Mouse (Mus musculus) heart, adult 18-20 months (tissue): ENCODE data around the gene Acbd3. TPM values are rescaled to one million over a fixed set of nuclear protein-coding genes. Genes with fewer than 3 reads are reported as not detected.

Source experiments
- DNase-seq, 2 experiments: peaks; one replicate each; pipeline ENCODE4 v3.0.0; 2021 to 2022; ENCODE audit warnings: mixed read lengths in 1 of 2
- long read RNA-seq, 2 experiments: library from polyadenylated mRNA; stranded (forward); transcript quantifications; one replicate each; pipeline ENCODE4 v2.0.0; 2021
- total RNA-seq, 2 experiments: library from RNA; stranded (reverse); gene quantifications; 2 replicates each; pipeline ENCODE4 v1.2.3; 2021

Acbd3 gene
- 10 to 100 TPM; 23.3 to 24.8 TPM for total RNA-seq
- long read RNA-seq, experiment 1, transcript Acbd3-201 (8 exons, 3,471 nt) = major isoform, 31 of 33 reads
- long read RNA-seq, experiment 1, partial matches to known transcripts = 2 of 33 reads
- long read RNA-seq, experiment 1, other reads (novel, unspliced or antisense) = 0 of 33 reads
- long read RNA-seq, experiment 2, transcript Acbd3-201 (8 exons, 3,471 nt) = major isoform, 10 of 10 reads
- long read RNA-seq, experiment 2, partial matches to known transcripts = 0 of 10 reads
- long read RNA-seq, experiment 2, other reads (novel, unspliced or antisense) = 0 of 10 reads

DNA sequence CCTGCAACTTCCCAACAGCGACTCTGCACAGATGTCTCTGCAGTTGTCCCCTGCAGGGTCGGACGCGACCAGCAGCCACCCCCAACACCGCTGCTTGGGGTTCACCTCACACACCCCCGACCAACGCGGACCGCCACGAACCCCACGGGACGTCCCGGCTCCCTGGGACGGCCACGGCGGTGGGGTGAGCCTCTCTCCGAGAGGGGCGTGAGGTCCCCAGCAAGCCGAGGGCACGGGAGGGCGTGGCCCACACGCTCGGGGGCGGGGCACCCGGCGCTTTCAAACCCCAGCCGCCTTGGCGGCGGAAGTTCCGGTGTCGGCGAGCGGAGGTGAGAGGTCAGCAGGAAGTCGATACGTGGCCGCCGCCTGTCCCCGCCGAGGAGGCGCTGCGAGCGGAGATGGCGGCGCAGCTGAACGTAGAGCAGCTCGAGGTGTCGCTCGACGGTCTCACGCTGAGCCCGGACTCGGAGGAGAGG is at the start of gene Acbd3:
Gene Acbd3, plus strand, starts transcription at position 340 of the 476 bp plus-strand sequence.
- peak; percentile 92 to 95 for DNase-seq

DNA sequence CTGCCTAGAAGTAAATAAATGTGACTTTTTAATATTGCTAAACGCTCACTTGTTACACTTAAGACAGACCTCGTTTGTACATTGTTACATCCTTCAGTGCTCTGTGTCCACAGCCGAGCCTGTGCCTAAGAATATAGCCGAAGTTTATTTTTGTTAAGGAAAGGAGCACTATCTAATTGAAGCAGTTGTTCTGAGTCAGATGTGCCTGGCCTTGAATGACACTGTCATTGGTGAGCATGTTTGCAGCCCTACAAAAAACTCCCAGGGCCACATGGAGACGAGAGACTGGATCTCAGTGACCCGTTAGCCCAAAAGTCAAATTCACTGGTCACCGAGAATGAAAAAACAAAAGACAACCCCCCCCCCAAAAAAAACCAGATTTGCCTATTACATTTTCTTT is 34.6 kb upstream of the Acbd3 start:
- no peak for DNase-seq

- no peak for DNase-seq
Measured at GRCm38 (mm10) chr1:180696626-180697352, 29.1 kb upstream of the Acbd3 start, which contains the start of gene Mixl1. Gene Mixl1, minus strand, starts transcription at chr1:180697034.

- no peak for DNase-seq
Measured at GRCm38 (mm10) chr1:180698063-180698462, 27.8 kb upstream of the Acbd3 start.

DNA sequence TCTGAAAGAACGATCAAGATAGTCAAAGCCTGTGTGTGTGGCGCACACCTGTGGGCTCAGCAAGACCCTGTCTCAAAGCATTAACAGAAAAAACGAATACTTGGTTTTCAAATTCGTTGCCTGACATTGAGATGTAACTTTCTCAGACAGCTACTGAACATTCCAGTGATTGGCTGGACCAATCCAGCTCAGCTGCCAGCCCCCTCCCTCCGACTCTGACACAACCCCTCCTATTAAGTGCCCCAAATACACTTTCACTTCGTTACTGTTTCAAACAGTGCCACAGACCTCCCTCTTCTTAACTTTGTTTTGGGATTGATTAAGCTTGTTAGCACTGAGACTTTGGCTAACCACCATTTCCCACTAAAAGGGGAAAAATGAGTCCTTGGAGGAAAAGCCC is 22.4 kb upstream of the Acbd3 start:
- DNase-seq = peak in 1 of 2 experiments; percentile 6

- no peak for DNase-seq
Measured at GRCm38 (mm10) chr1:180707368-180707767, 18.5 kb upstream of the Acbd3 start.

GRCm38 (mm10) chr1:180707813-180708212 is 18.0 kb upstream of the Acbd3 start:
- DNase-seq = no peak

- DNase-seq = no peak
Measured at GRCm38 (mm10) chr1:180708935-180709776, 16.7 kb upstream of the Acbd3 start.

- DNase-seq = no peak
Measured at GRCm38 (mm10) chr1:180718756-180719155, 7.1 kb upstream of the Acbd3 start.

DNA sequence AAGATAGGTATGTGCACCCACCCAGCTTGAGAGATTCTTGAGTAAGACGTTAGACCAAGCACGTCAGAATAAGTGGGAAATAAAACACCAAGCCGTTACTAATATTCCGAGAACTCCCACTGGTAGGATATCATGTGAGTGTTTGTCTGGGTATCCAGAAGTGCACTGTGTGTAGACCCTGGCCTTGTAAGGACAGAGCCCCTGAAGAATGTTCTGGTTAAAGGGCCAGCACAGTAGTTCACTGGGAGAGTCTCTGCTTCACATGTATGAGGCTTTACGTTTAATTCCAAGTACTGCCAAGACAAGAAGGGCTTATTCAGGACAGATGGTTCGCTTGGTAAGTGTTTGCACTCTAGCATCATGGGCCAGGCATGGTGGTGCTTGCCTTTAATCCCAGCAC is 6.4 kb upstream of the Acbd3 start:
- no peak for DNase-seq

GRCm38 (mm10) chr1:180719951-180720689 is 5.7 kb upstream of the Acbd3 start:
- DNase-seq = peak; percentile 73 to 94

- DNase-seq = no peak
Measured at GRCm38 (mm10) chr1:180722608-180723007, 3.2 kb upstream of the Acbd3 start.

- DNase-seq = no peak
Measured at GRCm38 (mm10) chr1:180723701-180724238, 2.1 kb upstream of the Acbd3 start.

DNA sequence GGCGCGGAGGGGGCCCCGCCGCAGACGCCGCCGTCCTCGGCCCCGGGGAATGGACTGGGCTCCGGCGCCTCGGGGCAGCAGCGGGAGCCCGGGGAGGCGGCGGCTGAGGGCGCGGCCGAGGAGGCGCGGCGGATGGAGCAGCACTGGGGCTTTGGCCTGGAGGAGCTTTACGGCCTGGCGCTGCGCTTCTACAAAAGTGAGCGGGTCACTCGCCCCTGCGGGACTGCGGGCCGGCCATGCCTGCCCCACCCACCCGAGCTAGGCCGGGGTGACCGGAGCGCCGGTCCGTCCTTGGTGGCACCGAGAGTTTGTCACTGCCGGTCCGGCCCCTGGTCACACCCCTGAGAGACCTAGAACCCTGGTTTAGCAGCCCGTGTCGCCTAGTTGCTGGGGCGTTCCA is 340 bp downstream of the Acbd3 start:
- no peak for DNase-seq

DNA sequence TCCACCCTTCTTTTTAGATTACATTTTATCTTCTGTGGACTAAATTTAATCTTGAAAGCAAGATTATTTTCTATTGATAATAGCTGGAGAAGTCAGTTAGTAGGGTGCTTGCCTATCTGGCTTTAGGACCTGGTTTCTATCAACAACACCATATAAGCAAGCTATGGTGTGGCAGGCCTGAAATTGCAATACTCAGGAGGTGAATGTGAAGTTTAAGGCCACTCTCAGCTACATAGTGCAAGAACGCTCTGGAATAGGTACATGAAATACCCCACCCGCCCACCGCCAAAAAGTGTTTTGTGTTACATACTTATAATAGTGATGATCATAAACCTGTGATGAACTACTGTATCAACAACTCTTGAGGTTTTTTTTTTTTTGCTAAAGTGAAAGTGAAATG is 3.4 kb downstream of the Acbd3 start:
- no peak for DNase-seq

- no peak for DNase-seq
Measured at GRCm38 (mm10) chr1:180747827-180748226, 22.0 kb downstream of the Acbd3 start.

DNA sequence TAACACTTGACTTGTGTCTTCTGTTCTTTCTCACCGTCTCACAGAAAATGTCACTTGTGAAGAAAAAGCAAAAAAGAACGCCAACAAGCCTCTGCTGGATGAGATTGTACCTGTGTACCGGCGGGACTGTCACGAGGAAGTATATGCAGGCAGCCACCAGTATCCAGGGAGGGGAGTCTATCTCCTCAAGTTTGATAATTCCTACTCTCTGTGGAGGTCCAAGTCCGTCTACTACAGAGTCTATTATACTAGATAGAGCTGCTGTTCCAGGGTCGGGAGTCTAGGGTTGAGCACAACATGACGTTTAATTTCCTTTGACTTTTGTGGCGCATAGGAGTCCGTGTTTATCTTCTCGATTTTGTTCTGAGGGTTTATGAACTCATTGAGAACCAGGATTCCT is 26.3 kb downstream of the Acbd3 start:
- DNase-seq = no peak

GRCm38 (mm10) chr1:180754376-180754775 is 28.5 kb downstream of the Acbd3 start:
- DNase-seq = no peak

DNA sequence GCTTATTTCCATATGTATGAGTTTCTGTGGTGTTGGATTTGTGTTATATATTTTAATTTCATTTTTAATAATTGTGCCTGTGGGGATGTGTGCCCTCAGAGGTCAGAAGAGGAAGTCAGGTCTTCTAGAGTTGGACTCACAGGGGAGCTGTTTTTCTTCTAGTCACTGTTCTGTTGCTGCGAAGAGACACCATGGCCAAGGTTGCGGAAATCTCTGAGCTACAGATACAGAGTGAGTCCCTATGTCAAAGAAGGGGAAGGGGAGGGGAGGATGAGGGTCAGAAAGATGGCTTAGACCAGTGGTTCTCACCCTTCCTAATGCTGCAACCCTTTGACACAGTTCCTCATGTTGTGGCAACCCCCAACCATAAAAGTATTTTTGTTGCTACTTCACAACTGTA is 30.9 kb downstream of the Acbd3 start:
- DNase-seq = no peak

GRCm38 (mm10) chr1:180757252-180757955 is 31.6 kb downstream of the Acbd3 start:
- no peak for DNase-seq

- DNase-seq = no peak
Measured at GRCm38 (mm10) chr1:180757956-180758520, 32.2 kb downstream of the Acbd3 start.
